8 mouse cellular contexts compared by ENCODE assay signal in the genomic region with DNA sequence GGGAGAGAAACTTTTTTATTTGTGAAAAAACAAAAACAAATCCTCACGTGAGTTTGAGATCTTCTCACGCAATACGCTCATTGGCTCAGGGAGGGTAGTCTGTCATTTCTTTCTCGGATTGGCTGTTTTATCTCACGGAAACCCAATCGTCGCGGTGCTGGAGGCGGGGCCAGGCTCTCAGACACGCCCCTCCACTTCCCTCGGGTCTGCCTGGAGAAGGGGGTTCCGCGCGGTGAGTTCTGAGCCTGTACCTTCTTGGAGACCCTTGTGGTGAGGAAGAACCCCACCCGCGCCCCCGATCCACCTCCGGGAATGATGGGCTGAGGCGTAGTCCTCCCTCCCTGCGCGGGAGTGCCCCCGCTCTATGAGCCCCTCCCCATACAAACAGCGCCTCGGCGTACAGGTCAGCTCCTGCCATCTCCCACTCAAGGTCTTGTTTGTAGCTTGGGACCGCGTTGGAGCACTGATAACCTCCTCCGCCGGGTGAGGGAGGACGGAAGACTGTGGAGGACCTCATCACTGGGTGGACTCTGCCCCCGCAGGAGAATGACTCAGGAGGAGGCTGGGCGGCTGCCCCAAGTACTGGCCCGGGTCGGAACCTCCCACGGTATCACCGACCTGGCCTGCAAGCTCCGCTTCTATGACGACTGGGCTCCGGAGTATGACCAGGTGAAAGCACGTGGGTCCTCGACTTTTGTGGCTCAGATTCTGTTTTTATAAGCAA. TPM values are rescaled to one million over a fixed set of nuclear protein-coding genes. Genes with fewer than 3 reads are reported as not detected.
A peak's percentile ranks its signal among the peaks of the same experiment; 100 is the strongest.
DNase-seq lines count a peak whose midpoint lies in the region; ATAC-seq lines count a peak whose summit lies in the region.

TSS of gene Mettl27 (plus strand) at position 190 of the 724 bp plus-strand sequence.

- H3K27me3 ChIP-seq in hindbrain, embryonic 11.5 days (ENCODE audit: control insufficient read depth, insufficient read depth, low read length), result no peaks in the 10 kb centered on the region

- H3K36me3 ChIP-seq in hindbrain, embryonic 11.5 days (ENCODE audit: control insufficient read depth, insufficient read depth, low read length), result no peaks in the 10 kb centered on the region

- H3K4me1 ChIP-seq in hindbrain, embryonic 11.5 days (replicated peaks; ENCODE audit: control insufficient read depth, insufficient read depth, low read length), result no peaks in the 10 kb centered on the region

- no peaks in the 10 kb centered on the region for H3K9me3 ChIP-seq in hindbrain, embryonic 11.5 days (ENCODE audit: control insufficient read depth, low read length)

- peak; percentile 97 for DNase-seq in MN1 (ENCODE audit: low spot score)
- DNase-seq in cerebellum, adult 9-10 months, result peak; percentile 77
- peak; percentile 77 to 81 for DNase-seq in frontal cortex, adult 2 months (ENCODE audit: extremely low spot score in 1 of 2, low spot score in 1 of 2)
- DNase-seq in hindbrain, embryonic 11.5 days (ENCODE audit: low spot score), result peak; percentile 92
- peak; percentile 82 to 87 for DNase-seq in layer of hippocampus, postnatal 10 days (ENCODE audit: low spot score in 2 of 2)
- DNase-seq in lung, postnatal 10 days, result peak; percentile 96
- peak; percentile 88 for DNase-seq in ovary, postnatal 36 days (ENCODE audit: low spot score)
- peak; percentile 94 for DNase-seq in thymus, postnatal 25 days

- peak within 1 kb of the TSS; percentile 75 for H3K4me2 ChIP-seq in hindbrain, embryonic 11.5 days (replicated peaks; ENCODE audit: low read depth, low read length)

- ATAC-seq in hindbrain, embryonic 11.5 days (ENCODE audit: low FRiP score), result peak; percentile 93

- peak within 1 kb of the TSS; percentile 59 for H3K9ac ChIP-seq in hindbrain, embryonic 11.5 days (ENCODE audit: low read depth, low read length)

- H3K27ac ChIP-seq in hindbrain, embryonic 11.5 days (ENCODE audit: low read depth, low read length), result peak within 1 kb of the TSS; percentile 24; the same call in 1 of the 2 replicates

- WGBS in hindbrain, embryonic 11.5 days, result 2% methylated on average over 41 of the region's 41 CpGs

- peak within 1 kb of the TSS; percentile 46 for H3K4me3 ChIP-seq in hindbrain, embryonic 11.5 days (ENCODE audit: low read depth, low read length)

RNA-seq across cellular contexts. Expression of gene Mettl27, which starts in this region (rescaled TPM):
- polyA plus RNA-seq in frontal cortex, adult 2 months (2012; rRNA removed), result 14.0 and 14.9 TPM in 2 replicates
- 8.3 and 8.6 TPM in 2 replicates for polyA plus RNA-seq in hindbrain, embryonic 11.5 days (2014; fragmentation: Nextera tagmentation; extraction: Ambion mirVana)
- 10 to 100 TPM in 1 of 2 experiments, 1 to 10 TPM in 1; 9.3 to 10.8 TPM for total RNA-seq in layer of hippocampus, postnatal 10 days (2021)

Comparison
In these comparisons a context has a peak if more than half of its experiments do, and no peak if none do; other contexts are left out.
1. Peak in every context shown above with its lines: DNase-seq, ATAC-seq, H3K4me3 ChIP-seq and H3K27ac ChIP-seq.